Mouse (Mus musculus): ENCODE results near the gene Prpf8. TPM values are rescaled to one million over a fixed set of nuclear protein-coding genes. Genes with fewer than 3 reads are reported as not detected.
A peak's percentile ranks its signal among the peaks of the same experiment; 100 is the strongest.
"Not testable (repeated sequence)": the region's sequence is repeated elsewhere in the genome, so short reads cannot be mapped to it uniquely, and the experiment has no call there.

The Prpf8 gene
- total RNA-seq, 2 experiments from 2014 or later, result 136 to 137 TPM

DNA sequence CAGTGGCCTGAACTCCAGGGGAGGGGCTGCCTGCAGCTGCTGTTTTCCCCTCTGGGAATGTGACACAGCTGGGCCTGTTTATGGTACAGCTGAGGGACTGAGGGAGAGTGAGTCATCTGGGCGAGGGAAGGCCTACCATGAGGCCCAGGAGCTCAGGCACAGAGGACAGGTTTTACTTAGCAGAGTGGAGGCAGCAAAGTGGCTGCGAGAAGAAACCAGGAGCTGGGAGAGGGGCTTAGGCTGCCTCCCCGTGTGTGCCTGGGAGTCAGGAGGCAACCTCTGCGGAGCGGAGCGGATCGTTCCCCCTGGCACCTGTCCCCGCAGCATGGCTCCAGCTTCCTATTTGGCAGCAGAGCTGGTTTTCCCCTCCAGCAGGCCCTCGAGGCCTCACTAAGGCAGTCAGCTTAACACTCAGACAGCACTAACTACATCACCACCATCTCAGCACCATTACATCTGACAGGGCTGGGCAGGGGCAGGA, 65.4 kb downstream of the Prpf8 start:
- intact Hi-C loops (cut with DNase I), result no loop called here
- DNase-seq, result peak; percentile 56

DNA sequence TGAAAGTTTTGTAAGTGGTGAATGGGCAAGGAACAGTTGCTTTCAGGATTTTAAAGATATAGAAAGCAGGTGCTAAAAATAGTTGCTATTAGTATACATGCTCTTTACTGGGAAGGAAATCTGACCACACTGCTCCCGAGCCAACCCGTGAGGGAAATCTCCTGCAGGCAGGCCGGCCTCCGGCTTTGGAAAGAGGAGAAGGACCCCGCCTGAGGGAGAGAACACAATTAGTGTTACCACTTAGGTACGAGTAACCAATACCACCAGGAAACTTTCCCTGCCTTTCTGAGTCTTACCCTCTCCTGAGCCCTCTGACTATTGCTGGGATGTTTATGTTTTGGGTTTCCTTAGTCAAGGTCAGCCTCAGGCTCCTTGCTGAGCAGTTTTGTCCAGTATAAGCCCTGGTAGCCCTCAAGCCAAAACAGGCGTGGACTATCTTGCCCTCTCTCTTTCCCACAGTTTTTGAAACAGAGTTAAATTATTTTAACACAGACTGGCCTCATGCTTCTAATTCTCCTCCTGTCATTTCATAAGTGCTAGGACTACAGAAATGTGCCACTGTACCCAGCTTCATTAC, 66.4 kb downstream of the Prpf8 start:
- intact Hi-C loops (cut with DNase I), result no loop called here
- DNase-seq, result no peak

DNA sequence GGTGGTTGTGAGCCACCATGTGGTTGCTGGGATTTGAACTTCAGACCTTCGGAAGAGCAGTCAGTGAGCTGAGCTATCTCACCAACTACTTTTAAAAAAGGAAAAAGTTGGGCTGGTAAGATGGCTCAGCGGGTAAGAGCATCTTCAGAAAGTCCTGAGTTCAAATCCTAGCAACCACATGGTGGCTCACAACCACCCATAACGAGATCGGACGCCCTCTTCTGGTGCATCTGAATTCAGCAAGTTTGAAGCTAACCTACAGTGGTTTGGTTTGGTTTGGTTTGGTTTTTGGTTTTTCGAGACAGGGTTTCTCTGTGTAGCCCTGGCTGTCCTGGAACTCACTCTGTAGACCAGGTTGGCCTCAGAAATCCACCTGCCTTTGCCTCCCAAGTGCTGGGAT, 69.4 kb downstream of the Prpf8 start:
- DNase-seq; intact Hi-C loops (cut with DNase I): not testable (repeated sequence)

DNA sequence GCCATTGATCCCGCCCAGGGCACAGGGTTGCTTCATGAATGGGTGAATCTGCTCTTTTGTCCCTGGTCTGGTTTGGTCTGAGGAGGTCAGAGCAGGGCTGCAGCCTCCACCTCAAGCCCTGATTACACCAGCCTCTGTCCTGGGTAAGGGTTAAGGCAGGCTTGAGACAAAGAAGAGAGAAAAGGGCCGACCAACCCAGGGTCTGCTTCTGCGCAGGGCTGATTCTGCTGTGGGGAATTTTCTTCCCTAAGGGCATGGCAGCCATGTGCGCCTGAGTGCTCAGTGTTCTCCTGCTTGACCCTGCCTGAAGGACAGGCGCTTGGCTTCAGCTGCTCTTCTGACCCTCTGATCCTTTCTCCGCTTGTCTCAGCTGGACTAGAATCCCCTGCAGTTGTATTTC, 70.5 kb downstream of the Prpf8 start:
- DNase-seq, result no peak
- intact Hi-C loops (cut with DNase I), result no loop called here

DNA sequence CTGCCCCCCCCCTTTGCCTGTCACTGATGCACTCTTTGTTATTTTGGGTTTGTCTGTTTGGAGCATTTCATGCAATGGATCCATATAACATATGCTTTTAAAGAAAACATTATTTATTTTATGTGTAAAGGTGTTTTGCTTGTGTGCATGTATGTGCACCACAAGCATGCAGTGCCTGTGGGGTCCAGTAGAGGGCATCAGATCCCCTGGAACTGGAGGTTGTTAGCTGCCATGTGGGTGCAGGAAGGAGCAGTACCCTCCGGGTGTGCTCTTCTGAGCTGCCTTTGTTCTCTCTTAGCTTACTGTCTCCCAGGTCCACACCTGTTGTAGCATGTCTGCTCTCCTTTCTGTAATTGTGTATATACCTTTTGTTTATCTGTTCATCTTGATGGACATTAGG, 71.5 kb downstream of the Prpf8 start:
- intact Hi-C loops (cut with DNase I), result no loop called here
- no peak for DNase-seq

Small RNA genes lying within 50 kb of the gene (microRNA-seq; reads per million reads assigned to microRNA genes)
- gene Mir22 (10,790 reads per million, percentile 95 among the genes with 10 or more reads in this experiment), gene Mir3971 (not detected)

Other genes with a start within 250 kb of the Prpf8 start
- gene Rpa1, start 138.5 kb upstream of the Prpf8 start, total RNA-seq (2021), result 10 to 100 TPM; 43.4 to 48.8 TPM
- 10 to 100 TPM; 18.9 to 19.1 TPM for gene Smyd4, start 138.4 kb upstream of the Prpf8 start, total RNA-seq (2021)
- gene Serpinf1, start 64.1 kb upstream of the Prpf8 start, total RNA-seq (2021), result 10 to 100 TPM; 15.1 to 19.9 TPM
- gene Serpinf2, start 47.2 kb upstream of the Prpf8 start, total RNA-seq (2021), result under 1 TPM in 1 of 2 experiments, not detected in 1; 0.26 TPM
- gene Wdr81, start 32.1 kb upstream of the Prpf8 start, total RNA-seq (2021), result 10 to 100 TPM; 17.6 to 19.1 TPM
- under 1 TPM; 0.80 to 0.95 TPM for gene Tlcd2, start 25.1 kb upstream of the Prpf8 start, total RNA-seq (2021)
- gene Rilp, start 23.3 kb downstream of the Prpf8 start, total RNA-seq (2021), result 1 to 10 TPM; 1.8 to 1.9 TPM
- 1 to 10 TPM; 3.0 to 3.5 TPM for gene Scarf1, start 26.7 kb downstream of the Prpf8 start, total RNA-seq (2021)
- gene Slc43a2, start 44.9 kb downstream of the Prpf8 start, total RNA-seq (2021), result 10 to 100 TPM; 43.5 to 51.1 TPM
- gene Pitpna, start 101.3 kb downstream of the Prpf8 start, total RNA-seq (2021), result 100 to 1,000 TPM; 249 to 259 TPM
- 10 to 100 TPM; 45.5 to 47.2 TPM for gene Inpp5k, start 144.2 kb downstream of the Prpf8 start, total RNA-seq (2021)
- 10 to 100 TPM; 38.1 to 41.0 TPM for gene Myo1c, start 163.7 kb downstream of the Prpf8 start, total RNA-seq (2021)
- gene Crk, start 192.4 kb downstream of the Prpf8 start, total RNA-seq (2021), result 100 to 1,000 TPM; 118 to 119 TPM
- 1,000 to 10,000 TPM; 1,671 to 1,788 TPM for gene Ywhae, start 246.1 kb downstream of the Prpf8 start, total RNA-seq (2021)

Data from left cerebral cortex, postnatal 4 days (tissue).